Mouse (Mus musculus): Measurements from ENCODE around the gene Tnf. TPM values are rescaled to one million over a fixed set of nuclear protein-coding genes. Genes with fewer than 3 reads are reported as not detected.

The Tnf gene
- polyA plus RNA-seq, 1 experiment: not detected

DNA sequence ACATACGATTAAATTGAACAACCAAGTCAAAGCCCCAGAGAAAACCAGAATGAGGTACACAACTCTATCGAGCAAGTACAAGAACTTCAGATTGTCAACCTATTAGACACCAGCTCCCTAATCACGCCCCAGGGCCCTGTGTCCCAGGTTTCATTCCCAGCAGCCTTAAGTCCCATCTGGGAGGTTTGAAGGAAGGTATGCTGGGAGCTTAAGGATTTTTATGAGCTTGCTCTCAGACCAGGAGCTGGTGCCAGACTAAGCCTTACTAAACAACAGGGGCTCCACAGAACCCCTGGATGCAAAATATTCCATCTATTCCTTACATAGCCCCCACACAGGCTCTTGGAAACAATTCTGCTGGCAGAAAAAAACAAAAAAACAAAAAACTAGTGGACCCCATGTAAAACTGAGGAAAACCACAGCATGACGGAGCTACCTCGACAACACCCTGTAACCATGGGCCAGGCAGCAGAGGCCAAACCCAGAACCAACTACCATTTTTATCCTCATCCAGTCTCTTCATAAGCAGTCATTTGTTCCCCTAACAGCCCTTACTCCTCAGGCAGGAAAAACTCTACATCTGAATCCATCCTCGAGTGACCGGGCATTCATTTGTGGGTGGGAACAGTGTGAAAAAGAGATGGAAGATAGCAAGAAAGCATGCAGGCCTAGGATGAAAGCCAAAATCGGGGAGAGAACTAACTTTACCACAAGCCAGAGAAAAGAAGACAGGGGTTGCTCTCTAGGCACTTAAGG, 38.3 kb downstream of the Tnf start:
- 2% methylated on average over 8 of the region's 8 CpGs for WGBS
- TF ChIP-seq CTCF (IDR thresholded peaks at IDR 0.05; ENCODE audit: insufficient read depth, low read depth, low read length) (no peak), POLR2A (IDR thresholded peaks at IDR 0.05; ENCODE audit: insufficient read depth, low read depth, low read length) (no peak)
- Histone ChIP-seq H3K27ac (ENCODE audit: insufficient read depth, low read depth, low read length) (peak overlapping the region; percentile 68), H3K4me1 (ENCODE audit: control insufficient read depth, insufficient read depth, low read length) (peaks cover 13% of the 10 kb centered on the region), H3K4me3 (ENCODE audit: insufficient read depth, low read depth, low read length) (peak overlapping the region; percentile 59)

DNA sequence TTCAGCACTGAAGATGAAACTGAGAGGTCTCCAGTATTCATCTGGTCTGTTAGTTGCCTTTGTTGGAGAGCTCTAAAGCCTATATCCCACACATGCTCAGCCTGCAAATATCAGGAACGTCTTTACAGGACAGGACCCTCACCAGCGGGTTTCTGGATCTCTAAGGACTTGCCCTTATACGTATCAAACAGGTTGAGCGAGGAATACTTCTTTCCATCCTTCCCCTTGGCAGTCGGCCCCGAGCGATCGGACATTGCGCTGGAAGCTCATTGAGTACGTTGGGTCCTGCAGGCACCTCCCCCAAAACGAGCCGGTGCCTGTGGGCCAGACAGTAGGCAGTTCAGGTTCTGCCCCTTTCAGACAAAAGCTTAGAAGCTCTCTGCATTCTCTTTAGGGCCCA, 39.1 kb downstream of the Tnf start:
- Histone ChIP-seq H3K27ac (ENCODE audit: insufficient read depth, low read depth, low read length) (no peak overlapping the region), H3K4me1 (ENCODE audit: control insufficient read depth, insufficient read depth, low read length) (peaks cover 13% of the 10 kb centered on the region), H3K4me3 (ENCODE audit: insufficient read depth, low read depth, low read length) (peak overlapping the region; percentile 34)
- TF ChIP-seq POLR2A (IDR thresholded peaks at IDR 0.05; ENCODE audit: insufficient read depth, low read depth, low read length) (no peak), CTCF (IDR thresholded peaks at IDR 0.05; ENCODE audit: insufficient read depth, low read depth, low read length) (no peak)
- WGBS: 6% methylated on average over 12 of the region's 12 CpGs

DNA sequence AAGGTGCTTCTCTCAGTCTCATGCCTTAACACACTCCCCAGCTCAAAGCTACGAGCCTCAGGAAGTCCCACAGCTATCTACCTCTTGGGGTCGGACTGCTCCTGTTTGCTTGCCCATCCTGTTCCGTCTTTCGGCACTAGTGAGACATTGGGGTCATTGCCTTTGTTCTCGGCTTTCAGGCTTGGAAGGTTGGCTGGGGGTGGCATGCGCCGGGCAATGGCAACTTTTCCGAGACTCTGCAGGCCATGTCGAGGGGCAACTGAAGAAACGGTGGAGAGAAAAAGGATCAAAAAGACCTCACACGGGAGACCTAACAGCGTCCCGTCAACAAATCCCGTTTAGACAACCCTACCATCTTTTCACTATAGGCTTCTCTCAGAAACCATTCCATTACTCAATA, 39.7 kb downstream of the Tnf start:
- H3K27ac ChIP-seq (ENCODE audit: insufficient read depth, low read depth, low read length): no peak overlapping the region
- 36% methylated on average over 14 of the region's 14 CpGs for WGBS

DNA sequence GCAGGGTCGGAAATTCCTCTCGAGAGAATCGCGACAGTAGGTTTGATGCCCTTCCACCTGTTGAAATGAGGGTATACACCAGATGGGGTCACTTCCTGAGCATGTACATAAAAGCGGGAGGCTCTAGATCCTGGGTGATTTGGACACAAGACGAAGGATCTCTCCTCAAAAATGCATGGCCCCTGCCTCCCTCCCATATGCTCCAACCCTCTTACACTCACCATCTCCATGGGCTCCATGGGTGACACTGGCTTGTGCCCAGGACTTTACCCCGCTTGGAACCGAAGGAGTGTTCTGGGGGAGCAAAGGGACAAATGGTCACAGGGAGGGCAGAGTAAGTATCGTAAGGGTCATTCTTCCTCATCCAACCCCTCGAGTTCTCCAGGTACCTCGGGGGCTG, 40.4 kb downstream of the Tnf start:
- Histone ChIP-seq H3K4me3 (ENCODE audit: insufficient read depth, low read depth, low read length) (no peak overlapping the region), H3K4me1 (ENCODE audit: control insufficient read depth, insufficient read depth, low read length) (peaks cover 13% of the 10 kb centered on the region), H3K27ac (ENCODE audit: insufficient read depth, low read depth, low read length) (no peak overlapping the region)
- 73% methylated on average over 11 of the region's 11 CpGs for WGBS
- TF ChIP-seq CTCF (IDR thresholded peaks at IDR 0.05; ENCODE audit: insufficient read depth, low read depth, low read length): no peak
- TF ChIP-seq POLR2A (IDR thresholded peaks at IDR 0.05; ENCODE audit: insufficient read depth, low read depth, low read length): no peak

More for the DNA sequence above, 39.7 kb downstream of the Tnf start:
- Histone ChIP-seq H3K4me3 (ENCODE audit: insufficient read depth, low read depth, low read length) (peak overlapping the region; percentile 6; the same call in 1 of the 2 replicates), H3K4me1 (ENCODE audit: control insufficient read depth, insufficient read depth, low read length) (peaks cover 13% of the 10 kb centered on the region)
- no peak for TF ChIP-seq POLR2A (IDR thresholded peaks at IDR 0.05; ENCODE audit: insufficient read depth, low read depth, low read length)
- TF ChIP-seq CTCF (IDR thresholded peaks at IDR 0.05; ENCODE audit: insufficient read depth, low read depth, low read length): no peak

DNA sequence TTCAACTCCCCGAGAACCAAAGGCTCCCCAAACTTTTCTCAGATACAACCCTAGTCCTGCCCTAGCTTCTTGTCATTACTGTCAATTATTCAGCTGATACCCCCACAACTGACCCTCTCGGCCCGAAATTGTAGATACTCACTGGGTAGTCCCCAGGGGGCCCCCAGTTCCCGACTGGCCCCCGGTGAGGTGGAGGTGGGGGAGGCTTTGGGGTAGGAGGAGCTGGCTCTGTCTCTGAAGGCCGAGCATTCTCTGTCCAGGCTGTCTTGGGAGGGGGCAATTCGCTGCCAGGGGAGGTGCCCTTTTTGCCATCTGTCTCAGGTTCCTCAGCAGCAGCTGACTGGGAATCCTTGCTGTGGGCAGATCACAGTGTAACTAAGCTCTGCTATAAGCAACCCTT, 42.2 kb downstream of the Tnf start:
- 76% methylated on average over 7 of the region's 7 CpGs for WGBS
- peaks cover 11% of the 10 kb centered on the region for H3K4me1 ChIP-seq (ENCODE audit: control insufficient read depth, insufficient read depth, low read length)
- no peak for TF ChIP-seq CTCF (IDR thresholded peaks at IDR 0.05; ENCODE audit: insufficient read depth, low read depth, low read length)
- TF ChIP-seq POLR2A (IDR thresholded peaks at IDR 0.05; ENCODE audit: insufficient read depth, low read depth, low read length): no peak
- H3K4me3 ChIP-seq (ENCODE audit: insufficient read depth, low read depth, low read length): no peak overlapping the region
- no peak overlapping the region for H3K27ac ChIP-seq (ENCODE audit: insufficient read depth, low read depth, low read length)

DNA sequence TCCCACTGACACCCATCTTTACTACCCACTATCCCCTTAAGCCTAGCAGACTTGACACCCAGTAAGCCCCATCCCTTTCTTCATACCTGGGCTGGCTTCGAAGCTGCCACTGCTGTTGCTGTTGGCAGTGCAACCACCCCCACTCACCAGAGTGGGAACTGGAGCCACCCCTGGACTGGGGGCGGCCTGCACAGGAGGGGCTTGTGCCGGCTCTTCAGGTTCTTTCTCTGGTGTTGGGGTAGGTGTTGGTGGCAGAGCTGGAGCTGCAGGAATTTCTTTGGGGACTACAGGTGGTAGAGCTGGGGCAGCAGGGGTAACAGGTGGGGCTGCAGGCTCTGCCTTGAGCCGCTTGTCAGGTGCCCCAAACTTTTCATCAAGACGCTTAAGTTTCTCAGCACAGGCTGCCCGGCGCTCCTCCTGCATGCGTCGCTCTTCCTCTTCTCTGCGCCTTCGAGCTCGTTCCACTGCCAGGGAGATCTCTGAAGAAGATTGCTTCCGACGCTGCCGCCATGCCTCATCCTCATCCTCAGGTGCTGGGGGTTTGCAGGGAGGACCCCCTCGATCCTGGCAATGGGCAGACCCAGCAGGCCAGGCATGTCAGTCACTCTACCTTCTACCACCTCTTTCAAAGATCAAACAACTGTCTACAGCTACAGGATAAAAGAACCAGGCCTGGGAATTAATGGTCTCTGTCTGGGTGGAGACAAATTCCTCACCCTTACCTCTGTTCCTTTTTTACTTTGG, 42.8 kb downstream of the Tnf start:
- Histone ChIP-seq H3K27ac (ENCODE audit: insufficient read depth, low read depth, low read length) (no peak overlapping the region), H3K4me1 (ENCODE audit: control insufficient read depth, insufficient read depth, low read length) (peaks cover 11% of the 10 kb centered on the region), H3K4me3 (ENCODE audit: insufficient read depth, low read depth, low read length) (no peak overlapping the region)
- TF ChIP-seq POLR2A (IDR thresholded peaks at IDR 0.05; ENCODE audit: insufficient read depth, low read depth, low read length): no peak
- no peak for TF ChIP-seq CTCF (IDR thresholded peaks at IDR 0.05; ENCODE audit: insufficient read depth, low read depth, low read length)
- 90% methylated on average over 16 of the region's 16 CpGs for WGBS

DNA sequence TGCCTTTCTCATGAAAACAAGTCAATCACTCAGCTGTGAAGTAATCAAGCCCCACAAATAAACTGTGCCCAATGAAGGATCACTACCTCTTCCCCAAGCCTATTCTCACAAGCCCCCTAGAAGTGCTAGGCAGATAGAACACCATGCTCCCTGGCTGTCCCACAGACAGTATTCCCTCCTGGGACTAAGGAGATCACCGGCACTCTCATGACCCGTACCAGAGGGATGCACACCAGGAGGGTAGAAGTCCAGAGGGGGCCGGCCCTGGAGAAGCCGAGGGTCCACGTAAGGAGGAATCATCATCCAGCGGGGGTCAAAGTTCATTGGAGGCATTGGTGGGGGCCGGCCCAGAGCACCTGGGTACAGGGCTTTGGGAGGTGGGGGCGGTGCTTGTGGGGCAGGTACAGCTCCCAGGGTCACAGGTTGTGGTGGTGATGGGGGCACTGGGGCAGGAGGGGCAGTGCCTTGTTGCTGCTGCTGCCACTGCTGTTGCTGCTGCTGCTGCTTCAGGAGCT, 44.1 kb downstream of the Tnf start:
- TF ChIP-seq CTCF (IDR thresholded peaks at IDR 0.05; ENCODE audit: insufficient read depth, low read depth, low read length) (no peak), POLR2A (IDR thresholded peaks at IDR 0.05; ENCODE audit: insufficient read depth, low read depth, low read length) (no peak)
- 92% methylated on average over 8 of the region's 8 CpGs for WGBS
- Histone ChIP-seq H3K4me1 (ENCODE audit: control insufficient read depth, insufficient read depth, low read length) (peaks cover 8% of the 10 kb centered on the region), H3K27ac (ENCODE audit: insufficient read depth, low read depth, low read length) (no peak overlapping the region), H3K4me3 (ENCODE audit: insufficient read depth, low read depth, low read length) (no peak overlapping the region)

DNA sequence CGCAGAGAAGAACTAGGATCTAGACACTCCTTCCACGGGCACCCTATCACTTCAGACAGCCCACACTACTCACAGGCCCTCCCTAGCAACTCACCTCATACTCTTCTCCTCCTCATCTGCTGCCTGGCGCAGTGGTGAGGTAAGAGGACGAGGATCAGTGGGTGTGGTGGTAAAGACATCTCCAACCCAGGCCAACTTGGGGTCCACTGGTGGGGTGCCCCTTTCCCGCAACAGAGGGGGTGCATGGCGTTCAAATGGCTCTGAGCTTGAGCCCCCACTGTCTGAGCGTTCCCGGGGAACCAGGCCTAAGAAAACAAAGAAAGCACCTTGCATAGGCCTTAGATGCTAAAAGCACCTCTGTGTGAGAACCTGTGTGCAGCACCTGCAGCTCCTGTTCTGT, 44.6 kb downstream of the Tnf start:
- WGBS: 78% methylated on average over 8 of the region's 8 CpGs
- no peak overlapping the region for H3K4me3 ChIP-seq (ENCODE audit: insufficient read depth, low read depth, low read length)
- TF ChIP-seq POLR2A (IDR thresholded peaks at IDR 0.05; ENCODE audit: insufficient read depth, low read depth, low read length): no peak
- no peak for TF ChIP-seq CTCF (IDR thresholded peaks at IDR 0.05; ENCODE audit: insufficient read depth, low read depth, low read length)
- H3K27ac ChIP-seq (ENCODE audit: insufficient read depth, low read depth, low read length): no peak overlapping the region
- peaks cover 7% of the 10 kb centered on the region for H3K4me1 ChIP-seq (ENCODE audit: control insufficient read depth, insufficient read depth, low read length)

Measured in olfactory bulb, adult 2 months (tissue).